Mouse (Mus musculus) olfactory bulb, adult 2 months (tissue): ENCODE measurements around the gene Ap3b1.

Source experiments
- CTCF ChIP-seq: fragments of 200-500 bp; IDR thresholded peaks from 2 replicates; pipeline ENCODE4 v1.5.1; 2012; ENCODE audit warnings: low read depth, mild to moderate bottlenecking, low read length, moderate library complexity; ENCODE audit not compliant: insufficient read depth
- POLR2A ChIP-seq: fragments of 200-500 bp; IDR thresholded peaks from 2 replicates; pipeline ENCODE4 v1.6.1; 2012; ENCODE audit warnings: mild to moderate bottlenecking, low read depth, low read length, moderate library complexity; ENCODE audit not compliant: insufficient read depth

DNA sequence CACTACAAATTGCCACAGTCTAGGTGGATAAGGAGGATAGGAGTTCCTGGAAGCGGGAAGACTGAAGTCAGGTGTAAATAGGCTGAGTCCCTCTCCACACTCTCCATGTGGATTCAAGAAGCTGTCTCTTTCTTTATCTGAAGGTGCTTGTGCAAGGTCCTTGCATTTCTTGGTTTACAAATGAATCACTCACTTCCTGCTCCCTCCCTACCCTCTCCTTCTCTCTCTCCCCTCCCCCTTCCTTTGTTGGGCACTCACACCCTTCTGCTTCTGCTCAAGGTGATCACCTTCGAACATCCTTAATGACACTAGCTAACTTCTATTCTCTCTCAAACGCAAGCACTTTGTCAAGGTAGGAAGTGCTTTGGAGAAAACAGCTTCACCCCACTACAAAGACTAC lies 84.7 kb downstream of the Ap3b1 start:
- no peak for TF ChIP-seq CTCF
- no peak for TF ChIP-seq POLR2A
